Mouse (Mus musculus) layer of hippocampus, postnatal 25 days (tissue): ENCODE measurements around the gene Mctp1. TPM values are rescaled to one million over a fixed set of nuclear protein-coding genes. Genes with fewer than 3 reads are reported as not detected.

ENCODE experiments used
- DNase-seq, 2 experiments: peaks; one replicate each; pipeline ENCODE4 v3.0.0; 2022; ENCODE audit warnings: mixed read lengths in 2 of 2, low spot score in 1 of 2; ENCODE audit errors: extremely low spot score in 1 of 2
- total RNA-seq, 2 experiments: library from RNA; stranded (reverse); gene quantifications; 2 replicates each; pipeline ENCODE4 v1.2.3; 2021

Gene Mctp1
- total RNA-seq, 2 experiments from 2014 or later = 52.7 to 55.0 TPM

GRCm38 (mm10) chr13:76592908-76593307 is 208.6 kb downstream of the Mctp1 start:
- no peak for DNase-seq

- no peak for DNase-seq
These were observed 212.7 kb downstream of the Mctp1 start for GRCm38 (mm10) chr13:76597005-76597404.

- no peak for DNase-seq
These were observed 225.1 kb downstream of the Mctp1 start for GRCm38 (mm10) chr13:76609425-76609824.

- no peak for DNase-seq
These were observed 227.2 kb downstream of the Mctp1 start for GRCm38 (mm10) chr13:76611499-76611898.

- DNase-seq = no peak
These were observed 235.8 kb downstream of the Mctp1 start for GRCm38 (mm10) chr13:76620111-76620510.

- no peak for DNase-seq
These were observed 236.2 kb downstream of the Mctp1 start for GRCm38 (mm10) chr13:76620525-76620924.

GRCm38 (mm10) chr13:76633707-76634106 is 249.4 kb downstream of the Mctp1 start:
- DNase-seq = no peak

- DNase-seq = no peak
These were observed 253.9 kb downstream of the Mctp1 start for GRCm38 (mm10) chr13:76638282-76638681.

GRCm38 (mm10) chr13:76659523-76659922 is 275.2 kb downstream of the Mctp1 start:
- no peak for DNase-seq

GRCm38 (mm10) chr13:76681286-76681685 is 297.0 kb downstream of the Mctp1 start:
- no peak for DNase-seq

GRCm38 (mm10) chr13:76689349-76689748 is 305.0 kb downstream of the Mctp1 start:
- no peak for DNase-seq

- DNase-seq = no peak
These were observed 305.8 kb downstream of the Mctp1 start for GRCm38 (mm10) chr13:76690143-76690542.

GRCm38 (mm10) chr13:76690697-76691096 is 306.4 kb downstream of the Mctp1 start:
- DNase-seq = no peak

- no peak for DNase-seq
These were observed 349.7 kb downstream of the Mctp1 start for GRCm38 (mm10) chr13:76734013-76734412.

- no peak for DNase-seq
These were observed 366.5 kb downstream of the Mctp1 start for GRCm38 (mm10) chr13:76750663-76751429.

GRCm38 (mm10) chr13:76759832-76760490 is 375.6 kb downstream of the Mctp1 start:
- DNase-seq = peak; percentile 25 to 66

GRCm38 (mm10) chr13:76799662-76800061 is 415.3 kb downstream of the Mctp1 start:
- DNase-seq = no peak

- DNase-seq = no peak
These were observed 416.8 kb downstream of the Mctp1 start for GRCm38 (mm10) chr13:76801126-76801632.

GRCm38 (mm10) chr13:76802051-76802728 is 417.9 kb downstream of the Mctp1 start:
- DNase-seq = no peak

GRCm38 (mm10) chr13:76802926-76803325 is 418.6 kb downstream of the Mctp1 start:
- no peak for DNase-seq

GRCm38 (mm10) chr13:76803799-76804198 is 419.5 kb downstream of the Mctp1 start:
- DNase-seq = no peak
